11 mouse cellular contexts compared by ENCODE assay signal in genomic region chrX:36804196-36804595, GRCm38 (mm10). TPM values are rescaled to one million over a fixed set of nuclear protein-coding genes. Genes with fewer than 3 reads are reported as not detected.
DNase-seq lines count a peak whose midpoint lies in the region; ATAC-seq and TF ChIP-seq lines count a peak whose summit lies in the region.
"Had no signal": no experiment of that assay in that cellular context is flagged by ENCODE, and none has a peak within 500 bp of the region (broad histone marks: within the 10 kb centered on the region; RNA-seq: fewer than 3 reads in every experiment).

No protein-coding gene starts in this region.

- no peak for TF ChIP-seq POLR2A in small intestine, adult 2 months (IDR thresholded peaks at IDR 0.05; ENCODE audit: low read depth, low read length)

- no peak overlapping the region for H3K4me2 ChIP-seq in kidney, embryonic 15.5 days
- H3K4me2 ChIP-seq: embryonic facial prominence, embryonic 13.5 days; heart, embryonic 13.5 days had no signal

- no peak for ATAC-seq in kidney, embryonic 15.5 days (replicated peaks; ENCODE audit: low FRiP score)

- no peak overlapping the region for H3K4me3 ChIP-seq in kidney, embryonic 15.5 days (replicated peaks)
- H3K4me3 ChIP-seq in small intestine, adult 2 months (ENCODE audit: low read depth, low read length), result no peak overlapping the region
- H3K4me3 ChIP-seq: embryonic facial prominence, embryonic 13.5 days; heart, embryonic 13.5 days had no signal

- H3K36me3 ChIP-seq in kidney, embryonic 15.5 days, result no peaks in the 10 kb centered on the region
- no peaks in the 10 kb centered on the region for H3K36me3 ChIP-seq in small intestine, adult 2 months (ENCODE audit: control insufficient read depth, insufficient read depth, low read length)
- H3K36me3 ChIP-seq: embryonic facial prominence, embryonic 13.5 days; heart, embryonic 13.5 days had no signal

- H3K9ac ChIP-seq in kidney, embryonic 15.5 days, result no peak overlapping the region
- H3K9ac ChIP-seq: embryonic facial prominence, embryonic 13.5 days; heart, embryonic 13.5 days had no signal

- H3K9me3 ChIP-seq in kidney, embryonic 15.5 days (replicated peaks), result no peaks in the 10 kb centered on the region
- H3K9me3 ChIP-seq: embryonic facial prominence, embryonic 13.5 days; heart, embryonic 13.5 days had no signal

- H3K4me1 ChIP-seq in kidney, embryonic 15.5 days, result 0 out of 2 replicates have a peak, but pooled peaks cover 3% of the 10 kb centered on the region
- H3K4me1 ChIP-seq in small intestine, adult 2 months (ENCODE audit: control insufficient read depth, insufficient read depth, insufficient read length, low read length), result peaks cover 10% of the 10 kb centered on the region; the same call in 1 of the 2 replicates
- H3K4me1 ChIP-seq: embryonic facial prominence, embryonic 13.5 days had no signal

- no peak for TF ChIP-seq CTCF in small intestine, adult 2 months (IDR thresholded peaks at IDR 0.05; ENCODE audit: extremely low read depth, insufficient read length, insufficient replicate concordance, low read depth, low read length)

- DNase-seq in kidney, adult 18-20 months, result peak; percentile 40
- peak; percentile 12 to 37 for DNase-seq in gastrocnemius, adult 8-10 months (ENCODE audit: low spot score in 2 of 2)
- peak; percentile 49 for DNase-seq in kidney, postnatal 10 days
- no peak for DNase-seq in spleen, adult 18-20 months
- DNase-seq in c-Kit-positive CD71-positive TER-119-positive erythroid progenitor cells, embryonic 14.5 days (ENCODE audit: low spot score), result no peak
- no peak for DNase-seq in cerebellum, postnatal 10 days

- no peak overlapping the region for H3K27ac ChIP-seq in kidney, embryonic 15.5 days
- peak overlapping the region; percentile 70 for H3K27ac ChIP-seq in small intestine, adult 2 months (ENCODE audit: insufficient read depth, low read depth, low read length)
- H3K27ac ChIP-seq: embryonic facial prominence, embryonic 13.5 days; heart, embryonic 13.5 days had no signal

- WGBS in kidney, embryonic 15.5 days, result 53% methylated on average over 5 of the region's 5 CpGs
- 30% methylated on average over 5 of the region's 5 CpGs for WGBS in small intestine, adult 2 months

- H3K27me3 ChIP-seq in kidney, embryonic 15.5 days, result no peaks in the 10 kb centered on the region
- no peaks in the 10 kb centered on the region for H3K27me3 ChIP-seq in small intestine, adult 2 months (ENCODE audit: control insufficient read depth, insufficient read depth, low read length)
- H3K27me3 ChIP-seq: CH12.LX; embryonic facial prominence, embryonic 13.5 days; heart, embryonic 13.5 days had no signal

RNA-seq across cellular contexts. Expression of gene Slc25a5, which starts 8.7 kb away (rescaled TPM):
- 783 and 885 TPM in 2 replicates for polyA plus RNA-seq in kidney, embryonic 15.5 days (2015; fragmentation: Nextera tagmentation; extraction: Ambion mirVana)
- total RNA-seq in gastrocnemius, adult 8-10 months (2022), result 10 to 100 TPM; 37.5 to 64.5 (median 44.7) TPM
- 962 and 2,171 TPM in 2 replicates for polyA plus RNA-seq in small intestine, adult 2 months (2012; rRNA removed)

Comparison
In these comparisons a context has a peak if more than half of its experiments do, and no peak if none do; other contexts are left out.
1. DNase-seq: peak in kidney, adult 18-20 months (single experiment), gastrocnemius, adult 8-10 months (2 of 2) and kidney, postnatal 10 days (single experiment); none in spleen, adult 18-20 months (0 of 2), c-Kit-positive CD71-positive TER-119-positive erythroid progenitor cells, embryonic 14.5 days (single experiment) and cerebellum, postnatal 10 days (0 of 2).